Mouse (Mus musculus): ENCODE data around the gene Mprip.

GRCm38 (mm10) chr11:59756351-59756750, 95.2 kb downstream of the Mprip start:
- TF ChIP-seq POLR2A (IDR thresholded peaks at IDR 0.05; ENCODE audit: insufficient read depth, low read depth, low read length) (no peak), CTCF (IDR thresholded peaks at IDR 0.05; ENCODE audit: insufficient read depth, low read depth, low read length) (no peak)
